Mouse (Mus musculus) erythroblast, embryonic 14.5 days (primary cell): ENCODE results near the gene Psmd3. TPM values are rescaled to one million over a fixed set of nuclear protein-coding genes. Genes with fewer than 3 reads are reported as not detected.
A peak's percentile ranks its signal among the peaks of the same experiment; 100 is the strongest.

Source experiments
- H3K27me3 ChIP-seq: 2 replicates; pipeline ENCODE4 v1.6.1; 2012; ENCODE audit warnings: inconsistent platforms; ENCODE audit not compliant: control insufficient read depth
- H3K36me3 ChIP-seq: 2 replicates; pipeline ENCODE4 v1.6.1; 2012; ENCODE audit warnings: mild to moderate bottlenecking, inconsistent platforms; ENCODE audit not compliant: control insufficient read depth
- H3K4me1 ChIP-seq: 2 replicates; pipeline ENCODE4 v1.6.1; 2012; ENCODE audit warnings: inconsistent platforms; ENCODE audit not compliant: control insufficient read depth
- H3K4me3 ChIP-seq: replicated peaks from 2 replicates; pipeline ENCODE3; 2012; ENCODE audit warnings: moderate library complexity, mild to moderate bottlenecking, inconsistent platforms
- H3K9me3 ChIP-seq: 2 replicates; pipeline ENCODE4 v1.6.1; 2012; ENCODE audit warnings: low read length, inconsistent platforms, mixed read lengths; ENCODE audit not compliant: control insufficient read depth
- GATA1 ChIP-seq: IDR thresholded peaks from 2 replicates; pipeline ENCODE4 v1.6.1; 2012; ENCODE audit warnings: low read length, inconsistent platforms, mixed read lengths
- TAL1 ChIP-seq: IDR thresholded peaks from 3 replicates; pipeline ENCODE4 v1.6.1; 2012; ENCODE audit warnings: low read length, inconsistent platforms, mixed read lengths
- polyA plus RNA-seq: library from polyadenylated mRNA; stranded (reverse); fragments of >175 nt; gene quantifications from 2 replicates; pipeline ENCODE4 v1.2.3, GENCODE M21; 2012

Gene Psmd3
- polyA plus RNA-seq, 1 experiment: 15.0 TPM

- Histone ChIP-seq H3K4me3 (peak overlapping the region; percentile 100), H3K9me3 (no peaks in the 10 kb centered on the region), H3K27me3 (no peaks in the 10 kb centered on the region; the same call in 1 of the 2 replicates), H3K36me3 (peaks cover 36% of the 10 kb centered on the region), H3K4me1 (peaks cover 41% of the 10 kb centered on the region)
- TF ChIP-seq TAL1 (no peak), GATA1 (no peak)
Measured at GRCm38 (mm10) chr11:98682811-98683210, 457 bp downstream of the Psmd3 start.

GRCm38 (mm10) chr11:98685642-98686041 lies 3.3 kb downstream of the Psmd3 start:
- no peak overlapping the region for H3K4me3 ChIP-seq
- H3K4me1 ChIP-seq: peaks cover 39% of the 10 kb centered on the region
- peaks cover 60% of the 10 kb centered on the region for H3K36me3 ChIP-seq
- H3K27me3 ChIP-seq: no peaks in the 10 kb centered on the region
- no peaks in the 10 kb centered on the region for H3K9me3 ChIP-seq
- no peak for TF ChIP-seq GATA1
- no peak for TF ChIP-seq TAL1

GRCm38 (mm10) chr11:98686976-98687375 lies 4.6 kb downstream of the Psmd3 start:
- TF ChIP-seq TAL1 (no peak), GATA1 (no peak)
- Histone ChIP-seq H3K36me3 (peaks cover 74% of the 10 kb centered on the region), H3K4me3 (no peak overlapping the region), H3K9me3 (no peaks in the 10 kb centered on the region), H3K4me1 (peaks cover 31% of the 10 kb centered on the region), H3K27me3 (no peaks in the 10 kb centered on the region)

GRCm38 (mm10) chr11:98688009-98688408 lies 5.7 kb downstream of the Psmd3 start:
- peaks cover 25% of the 10 kb centered on the region for H3K4me1 ChIP-seq
- H3K27me3 ChIP-seq: no peaks in the 10 kb centered on the region
- H3K9me3 ChIP-seq: no peaks in the 10 kb centered on the region
- no peak for TF ChIP-seq GATA1
- TF ChIP-seq TAL1: no peak
- no peak overlapping the region for H3K4me3 ChIP-seq
- peaks cover 84% of the 10 kb centered on the region for H3K36me3 ChIP-seq

GRCm38 (mm10) chr11:98693201-98693600 lies 10.8 kb downstream of the Psmd3 start:
- TF ChIP-seq TAL1: no peak
- TF ChIP-seq GATA1: no peak
- H3K4me3 ChIP-seq: no peak overlapping the region

GRCm38 (mm10) chr11:98693746-98694145 lies 11.4 kb downstream of the Psmd3 start:
- Histone ChIP-seq H3K4me1 (peaks cover 2% of the 10 kb centered on the region), H3K36me3 (peaks cover 81% of the 10 kb centered on the region), H3K4me3 (no peak overlapping the region), H3K27me3 (no peaks in the 10 kb centered on the region), H3K9me3 (no peaks in the 10 kb centered on the region)
- no peak for TF ChIP-seq TAL1
- no peak for TF ChIP-seq GATA1

More at GRCm38 (mm10) chr11:98693201-98693600, 10.8 kb downstream of the Psmd3 start:
- peaks cover 2% of the 10 kb centered on the region for H3K4me1 ChIP-seq
- peaks cover 85% of the 10 kb centered on the region for H3K36me3 ChIP-seq
- no peaks in the 10 kb centered on the region for H3K9me3 ChIP-seq
- H3K27me3 ChIP-seq: no peaks in the 10 kb centered on the region

- Histone ChIP-seq H3K4me1 (peaks cover 2% of the 10 kb centered on the region), H3K27me3 (no peaks in the 10 kb centered on the region), H3K9me3 (no peaks in the 10 kb centered on the region), H3K4me3 (no peak overlapping the region), H3K36me3 (peaks cover 78% of the 10 kb centered on the region)
- no peak for TF ChIP-seq TAL1
- no peak for TF ChIP-seq GATA1
Measured at GRCm38 (mm10) chr11:98694301-98694700, 11.9 kb downstream of the Psmd3 start.

- H3K36me3 ChIP-seq: peaks cover 66% of the 10 kb centered on the region
- no peak for TF ChIP-seq TAL1
- no peak for TF ChIP-seq GATA1
Measured at GRCm38 (mm10) chr11:98695408-98695807, 13.1 kb downstream of the Psmd3 start.

GRCm38 (mm10) chr11:98696454-98697216 lies 14.3 kb downstream of the Psmd3 start:
- Histone ChIP-seq H3K9me3 (no peaks in the 10 kb centered on the region), H3K4me3 (no peak overlapping the region), H3K36me3 (peaks cover 54% of the 10 kb centered on the region), H3K27me3 (no peaks in the 10 kb centered on the region; the same call in 1 of the 2 replicates), H3K4me1 (peaks cover 2% of the 10 kb centered on the region)
- TF ChIP-seq TAL1: no peak
- no peak for TF ChIP-seq GATA1

More at GRCm38 (mm10) chr11:98695408-98695807, 13.1 kb downstream of the Psmd3 start:
- Histone ChIP-seq H3K9me3 (no peaks in the 10 kb centered on the region), H3K27me3 (no peaks in the 10 kb centered on the region), H3K4me3 (no peak overlapping the region), H3K4me1 (peaks cover 2% of the 10 kb centered on the region)
